Mouse (Mus musculus) v-Abl transformed pro-B cells (cell line): ENCODE data around the gene Apba1.

Source experiments
- in situ Hi-C, 2 experiments: fragments of 400-800 bp; cut with MboI; formaldehyde crosslinking; loops; one replicate each; pipeline ENCODE4 v1.15.1; 2025; ENCODE audit not compliant: unreplicated experiment in 2 of 2

Gene Apba1

DNA sequence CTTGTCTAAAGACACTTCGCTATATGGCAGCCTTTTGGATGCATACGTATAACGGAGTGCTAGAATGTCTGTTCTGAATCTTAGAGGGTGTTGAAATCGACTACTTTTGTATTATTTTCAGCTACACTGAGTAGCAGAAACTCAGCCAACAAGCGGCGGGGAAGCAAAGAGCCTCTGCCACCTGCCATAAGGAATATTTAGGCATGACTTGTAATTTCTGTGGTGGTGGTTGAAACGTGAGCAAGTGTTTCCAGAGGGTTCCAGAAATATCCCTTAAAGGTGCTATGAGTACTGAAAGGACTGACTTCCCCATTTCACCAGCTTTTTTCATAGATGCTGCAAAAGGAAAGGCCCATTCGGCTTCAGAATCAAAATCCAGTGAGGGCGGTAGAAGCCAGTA, 107.4 kb downstream of the Apba1 start:
- in situ Hi-C loops, result loop anchor here in 1 of 2 experiments (25.0 kb wide), 1 partner anchor 1021 kb away; the partner anchor contains the start of gene Gm10053

DNA sequence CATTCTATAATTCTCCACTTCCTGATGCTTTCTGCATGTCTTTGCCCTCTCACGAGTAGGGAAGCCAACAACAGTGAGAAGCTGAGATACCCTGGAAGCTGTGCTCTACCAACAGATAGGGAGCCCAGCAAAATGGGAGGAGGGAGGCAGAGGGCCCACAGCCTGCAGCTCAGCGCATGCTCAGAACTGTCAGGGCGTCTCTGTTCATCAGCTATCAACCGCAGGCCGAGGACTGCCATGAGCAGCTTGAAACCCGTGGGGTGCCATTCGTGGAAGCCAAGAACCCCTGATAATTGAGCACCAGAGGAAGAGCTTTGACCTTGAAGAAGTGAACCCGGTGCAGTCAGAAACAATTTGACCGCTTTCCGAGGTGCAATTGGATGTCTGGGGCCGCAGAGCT, 108.4 kb downstream of the Apba1 start:
- in situ Hi-C loops, result loop anchor here in 1 of 2 experiments (25.0 kb wide), 1 partner anchor 1020 kb away; the partner anchor contains the start of gene Gm10053

DNA sequence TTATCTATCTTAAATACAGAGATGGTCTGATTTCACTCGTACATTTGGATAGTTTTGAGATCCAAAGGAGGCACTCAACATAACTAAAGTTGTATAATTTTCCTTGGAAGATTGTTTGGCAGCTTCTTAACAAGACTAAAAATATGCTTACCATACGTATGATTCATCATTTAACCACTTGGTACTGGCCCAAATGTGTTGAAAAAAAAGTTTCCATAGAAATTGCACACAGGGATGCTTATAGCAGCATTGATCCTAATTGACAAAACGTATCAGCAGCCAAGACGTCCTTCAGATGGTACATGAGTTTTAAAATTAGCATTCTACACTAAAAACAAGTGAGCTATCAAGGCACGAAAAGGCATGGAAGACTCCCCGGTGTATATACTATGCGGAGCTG, 108.9 kb downstream of the Apba1 start:
- in situ Hi-C loops, result loop anchor here in 1 of 2 experiments (25.0 kb wide), 1 partner anchor 1020 kb away; the partner anchor contains the start of gene Gm10053

DNA sequence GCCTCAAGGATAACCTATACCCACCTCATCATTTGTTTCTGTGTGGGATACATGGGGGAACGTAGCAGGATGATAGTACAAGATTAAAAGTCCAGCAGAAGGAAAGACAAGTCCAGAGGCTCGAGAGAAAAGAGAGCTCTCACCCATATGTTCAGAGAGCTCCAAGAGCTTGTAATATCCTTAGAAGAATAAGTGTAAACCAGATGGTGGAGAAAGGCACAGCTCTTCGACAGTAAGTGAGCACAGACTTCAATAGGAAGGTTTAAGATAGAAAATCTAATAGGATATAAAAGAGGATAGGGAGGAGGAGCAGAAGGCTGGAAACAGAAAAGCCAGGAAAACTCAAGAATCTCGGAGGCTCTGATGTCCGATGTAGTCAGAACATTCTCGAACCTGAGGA, 115.8 kb downstream of the Apba1 start:
- in situ Hi-C loops, result loop anchor here in 1 of 2 experiments (25.0 kb wide), 1 partner anchor 1013 kb away; the partner anchor contains the start of gene Gm10053

DNA sequence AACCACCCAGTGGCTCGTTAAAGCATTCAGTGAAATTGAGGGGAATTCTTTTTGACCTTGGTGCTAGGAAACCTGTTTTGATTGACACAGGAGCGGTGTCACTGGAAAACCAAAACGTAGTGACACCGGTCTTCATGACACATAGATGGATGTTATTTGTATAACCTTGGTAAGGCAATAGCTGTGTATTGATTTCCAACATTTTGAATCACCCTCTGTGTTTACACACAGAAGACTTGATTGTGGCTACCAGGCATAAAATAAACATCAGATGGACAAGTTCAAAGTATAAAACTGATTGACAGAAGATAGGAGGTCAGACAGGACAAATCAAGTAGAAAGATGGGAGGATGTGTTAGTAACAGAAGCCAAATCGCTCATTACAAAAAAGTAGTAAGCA, 117.1 kb downstream of the Apba1 start:
- in situ Hi-C loops, result no loop called here

DNA sequence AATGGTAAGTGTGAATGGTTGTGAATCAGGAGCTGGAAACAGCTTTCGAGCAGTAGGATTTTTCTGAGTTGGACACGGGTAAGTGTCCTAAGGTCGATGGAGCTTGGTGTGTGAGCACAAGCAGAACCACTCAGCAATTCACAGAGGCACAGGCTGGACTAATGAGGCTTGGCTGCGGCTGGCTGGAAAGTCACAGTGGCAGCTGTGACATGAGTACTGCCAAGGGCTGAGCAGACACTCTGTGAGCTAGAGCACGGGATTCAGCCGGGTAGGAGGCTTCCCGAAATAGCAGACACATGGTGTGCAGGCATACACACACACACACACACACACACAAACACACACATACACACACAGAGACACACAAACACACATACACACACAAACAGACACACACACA, 121.2 kb downstream of the Apba1 start:
- in situ Hi-C loops, result no loop called here

DNA sequence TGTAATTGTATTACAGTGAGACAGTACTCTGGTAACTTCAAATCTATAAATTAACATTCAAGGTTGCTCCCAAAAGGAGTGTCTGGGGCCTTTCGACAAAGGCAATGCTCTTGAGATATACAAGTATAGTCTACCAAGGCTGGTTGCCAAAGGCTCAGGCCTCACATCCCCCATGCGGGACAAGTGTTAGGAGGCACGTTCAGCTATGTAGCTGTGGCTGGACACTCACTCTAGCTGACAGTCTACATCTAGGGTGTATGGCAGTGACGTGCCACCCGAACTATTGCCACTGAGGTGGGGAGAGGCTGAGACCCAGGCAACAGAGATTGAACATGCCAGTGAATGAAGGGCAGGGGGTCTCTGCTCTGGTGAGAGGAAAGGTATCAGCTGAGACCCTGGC, 127.5 kb downstream of the Apba1 start:
- in situ Hi-C loops, result no loop called here

DNA sequence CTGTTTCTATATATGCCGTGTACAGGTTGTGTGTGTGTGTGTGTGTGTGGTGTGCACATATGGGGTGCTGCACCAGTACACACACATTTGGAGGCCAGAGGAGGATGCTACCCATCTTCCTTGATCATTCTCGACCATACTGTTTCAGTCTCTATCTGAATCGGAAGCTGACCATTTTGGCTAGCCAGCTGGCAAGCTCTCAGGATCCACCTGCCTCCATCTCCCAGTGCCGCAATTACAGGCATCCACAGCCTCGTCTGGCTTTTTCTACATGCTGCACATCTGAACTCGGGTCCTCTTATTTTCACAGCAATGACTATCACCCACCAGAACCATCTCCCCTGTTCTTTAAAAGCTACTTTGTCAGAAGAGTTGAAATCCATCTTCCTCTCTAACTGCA, 132.7 kb downstream of the Apba1 start:
- in situ Hi-C loops, result no loop called here

DNA sequence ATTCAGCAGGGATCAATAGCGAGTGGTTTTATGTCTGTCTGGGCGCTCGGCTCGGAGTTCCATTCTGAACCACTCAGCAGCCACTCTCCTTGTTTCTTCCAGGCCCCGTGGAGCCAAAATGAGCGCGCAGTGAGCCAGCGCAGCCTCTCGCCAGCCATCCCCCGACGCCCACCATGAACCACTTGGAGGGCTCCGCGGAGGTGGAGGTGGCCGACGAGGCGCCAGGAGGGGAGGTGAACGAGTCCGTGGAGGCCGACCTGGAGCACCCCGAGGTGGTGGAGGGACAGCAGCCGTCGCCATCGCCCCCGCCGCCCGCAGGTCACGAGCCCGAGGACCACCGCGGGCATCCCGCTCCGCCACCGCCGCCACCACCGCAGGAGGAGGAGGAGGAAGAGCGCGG, 133.9 kb downstream of the Apba1 start:
- in situ Hi-C loops, result no loop called here

DNA sequence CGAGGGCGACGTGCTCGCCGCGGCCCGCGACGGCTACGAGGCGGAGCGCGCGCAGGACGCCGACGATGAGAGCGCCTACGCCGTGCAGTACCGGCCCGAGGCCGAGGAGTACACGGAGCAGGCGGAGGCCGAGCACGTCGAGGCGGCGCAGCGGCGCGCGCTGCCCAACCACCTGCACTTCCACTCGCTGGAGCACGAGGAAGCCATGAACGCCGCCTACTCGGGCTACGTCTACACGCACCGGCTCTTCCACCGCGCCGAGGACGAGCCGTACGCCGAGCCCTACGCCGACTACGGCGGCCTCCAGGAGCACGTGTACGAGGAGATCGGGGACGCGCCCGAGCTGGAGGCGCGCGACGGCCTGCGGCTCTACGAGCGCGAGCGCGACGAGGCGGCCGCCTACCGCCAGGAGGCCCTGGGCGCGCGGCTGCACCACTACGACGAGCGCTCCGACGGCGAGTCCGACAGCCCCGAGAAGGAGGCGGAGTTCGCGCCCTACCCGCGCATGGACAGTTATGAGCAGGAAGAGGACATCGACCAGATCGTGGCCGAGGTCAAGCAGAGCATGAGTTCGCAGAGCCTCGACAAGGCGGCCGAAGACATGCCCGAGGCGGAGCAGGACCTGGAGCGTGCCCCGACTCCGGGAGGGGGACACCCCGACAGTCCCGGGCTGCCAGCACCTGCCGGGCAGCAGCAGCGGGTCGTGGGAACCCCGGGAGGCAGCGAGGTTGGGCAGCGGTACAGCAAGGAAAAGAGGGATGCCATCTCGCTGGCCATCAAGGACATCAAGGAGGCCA, 134.6 kb downstream of the Apba1 start:
- in situ Hi-C loops, result no loop called here

DNA sequence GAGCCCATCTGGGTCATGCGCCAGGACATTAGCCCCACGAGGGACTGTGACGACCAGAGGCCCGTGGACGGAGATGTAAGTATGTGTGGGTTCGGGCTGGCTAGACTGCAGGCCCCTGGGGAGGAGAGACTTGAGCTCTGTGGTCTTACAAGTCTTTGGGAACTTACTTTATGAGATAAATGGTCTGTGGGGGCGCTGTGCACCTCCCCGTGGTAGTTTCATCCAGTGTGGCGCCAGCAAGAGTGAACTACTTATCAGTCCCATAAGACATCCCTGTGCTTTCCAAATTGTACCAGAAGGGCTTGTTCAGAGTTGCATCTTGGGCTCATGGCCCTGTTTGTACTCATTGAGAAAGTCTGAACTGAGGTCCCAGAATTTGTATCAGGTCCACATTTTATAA, 135.3 kb downstream of the Apba1 start:
- in situ Hi-C loops, result no loop called here

DNA sequence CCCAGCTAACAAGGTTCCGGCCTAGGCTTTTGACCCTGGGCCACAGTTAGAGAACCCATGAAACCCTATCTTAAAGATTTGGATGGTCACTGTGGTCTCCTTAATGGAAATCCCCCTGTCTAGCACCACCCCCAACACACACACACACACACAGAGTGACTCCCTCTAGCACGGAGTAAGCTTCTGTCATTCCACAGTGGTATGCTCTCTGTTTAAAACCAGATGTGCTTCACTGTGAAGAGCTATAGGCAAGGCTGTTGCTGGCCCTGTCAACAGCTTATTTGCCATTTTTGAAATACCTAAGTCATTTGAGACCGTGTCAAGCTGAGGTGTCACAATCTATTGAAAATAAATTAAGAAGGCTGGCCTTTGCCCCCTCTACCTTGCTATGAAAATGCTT, 136.1 kb downstream of the Apba1 start:
- in situ Hi-C loops, result no loop called here

DNA sequence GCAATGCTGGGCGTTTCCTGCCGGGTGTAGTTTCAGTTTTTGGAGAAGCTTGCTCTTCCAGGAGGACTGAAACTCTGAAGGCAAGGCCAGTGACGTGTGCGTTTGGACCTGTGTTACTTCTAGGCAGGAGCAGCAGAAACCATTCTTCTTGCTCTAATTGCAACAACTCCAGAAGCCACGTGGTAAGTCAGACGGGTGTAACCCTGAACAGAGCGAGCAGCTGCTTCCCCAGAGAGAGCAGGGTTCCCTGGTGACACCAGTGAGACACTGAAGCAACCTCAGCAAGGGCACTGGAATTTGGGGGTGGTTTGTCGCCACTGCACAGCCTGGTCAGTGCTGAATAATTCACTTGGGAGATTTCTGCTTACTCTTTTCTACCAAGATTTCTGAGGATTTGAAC, 138.2 kb downstream of the Apba1 start:
- in situ Hi-C loops, result no loop called here

DNA sequence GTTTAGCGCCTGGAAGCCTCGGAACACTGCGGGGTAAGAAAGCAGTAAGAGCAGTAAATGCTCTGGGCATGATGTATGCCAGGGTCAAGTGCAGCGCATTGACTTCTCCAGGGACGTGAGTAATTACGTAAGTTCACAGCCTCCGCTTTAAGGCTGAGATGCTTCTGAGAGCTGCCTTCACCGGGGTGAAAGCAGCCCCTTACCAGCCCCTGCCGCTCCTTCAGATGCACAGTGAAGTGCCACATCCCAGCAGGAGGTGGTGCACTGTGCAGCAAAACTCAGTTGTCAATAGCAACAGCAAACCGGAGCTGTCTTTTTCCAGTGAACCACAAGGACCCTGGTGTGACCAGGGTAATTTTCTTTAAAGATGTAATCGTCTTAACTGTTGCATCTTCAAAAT, 139.8 kb downstream of the Apba1 start:
- in situ Hi-C loops, result no loop called here

DNA sequence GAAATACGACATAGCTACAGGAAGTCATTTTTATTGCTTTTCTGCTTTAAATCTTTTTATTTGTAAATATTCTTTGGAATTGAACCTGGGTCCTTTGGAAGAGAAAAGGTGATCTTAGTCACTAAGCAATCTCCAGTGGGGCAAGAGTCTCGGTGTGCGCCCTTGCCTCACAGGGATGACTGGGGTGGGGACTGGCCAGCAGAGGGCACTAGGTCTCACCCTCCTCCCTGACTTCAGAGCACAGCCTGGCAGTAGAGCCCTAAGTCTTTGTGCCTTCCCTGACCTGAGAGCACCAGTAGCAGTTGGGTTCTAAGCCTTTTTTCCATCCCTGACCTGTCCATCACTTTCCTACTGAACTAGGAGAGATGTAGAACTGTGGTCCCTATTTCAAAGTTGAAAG, 142.5 kb downstream of the Apba1 start:
- in situ Hi-C loops, result no loop called here

DNA sequence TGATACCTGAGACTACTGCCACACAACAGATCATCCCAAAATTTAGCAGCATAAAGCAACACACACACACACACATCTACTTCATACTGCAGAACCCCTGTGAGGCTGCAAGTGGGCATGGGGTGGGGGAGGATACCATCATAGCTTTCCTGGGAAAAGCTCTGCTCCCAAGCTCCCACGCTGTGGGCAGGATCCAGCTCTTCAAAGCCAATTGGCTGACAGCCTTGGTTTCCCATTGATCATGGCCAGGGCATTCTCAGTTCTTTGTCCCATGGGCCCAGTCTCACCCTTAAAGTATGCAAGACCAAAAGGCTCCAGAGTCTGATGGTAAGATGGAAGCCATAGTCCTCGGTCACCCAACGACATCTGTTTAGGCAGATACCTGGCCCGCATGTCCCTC, 143.1 kb downstream of the Apba1 start:
- in situ Hi-C loops, result no loop called here

DNA sequence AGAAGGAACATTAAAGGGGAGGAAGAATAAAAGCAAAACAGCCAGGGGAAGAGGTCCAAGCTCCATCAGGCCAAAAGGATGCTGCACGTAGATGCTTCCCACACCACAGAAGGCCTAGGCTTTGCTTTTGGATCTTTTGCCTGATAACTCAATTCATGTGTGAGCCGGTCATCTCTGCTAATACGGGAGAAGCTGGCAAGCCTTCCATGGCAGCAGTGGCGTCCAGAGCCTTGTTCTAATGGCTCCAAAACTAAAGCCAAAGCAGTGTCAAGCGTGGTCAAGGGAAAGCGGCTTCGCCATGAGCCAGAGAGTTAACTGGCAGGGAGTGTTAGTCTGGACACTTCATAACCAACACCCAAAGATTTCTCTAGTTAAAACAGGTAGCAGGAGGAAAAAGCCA, 144.4 kb downstream of the Apba1 start:
- in situ Hi-C loops, result no loop called here

DNA sequence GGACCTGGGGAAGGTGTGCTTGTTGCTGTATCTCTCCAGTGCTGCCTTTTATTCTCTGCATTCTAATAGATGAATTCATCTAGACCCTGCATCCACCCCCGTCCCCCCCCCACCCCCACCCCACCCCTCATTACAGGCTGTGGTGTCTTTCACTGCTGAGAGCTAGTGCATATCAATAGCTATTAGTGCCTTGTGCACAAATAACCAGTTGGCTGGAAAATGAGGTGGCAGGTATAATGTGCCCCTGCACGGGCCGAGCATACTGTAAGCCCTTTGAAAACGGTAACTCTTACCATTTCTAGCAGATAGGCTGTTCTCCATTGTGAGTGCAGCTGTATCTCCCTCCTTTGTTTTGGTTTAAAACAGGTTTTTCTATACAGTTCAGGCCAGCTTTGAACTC, 146.2 kb downstream of the Apba1 start:
- in situ Hi-C loops, result no loop called here

DNA sequence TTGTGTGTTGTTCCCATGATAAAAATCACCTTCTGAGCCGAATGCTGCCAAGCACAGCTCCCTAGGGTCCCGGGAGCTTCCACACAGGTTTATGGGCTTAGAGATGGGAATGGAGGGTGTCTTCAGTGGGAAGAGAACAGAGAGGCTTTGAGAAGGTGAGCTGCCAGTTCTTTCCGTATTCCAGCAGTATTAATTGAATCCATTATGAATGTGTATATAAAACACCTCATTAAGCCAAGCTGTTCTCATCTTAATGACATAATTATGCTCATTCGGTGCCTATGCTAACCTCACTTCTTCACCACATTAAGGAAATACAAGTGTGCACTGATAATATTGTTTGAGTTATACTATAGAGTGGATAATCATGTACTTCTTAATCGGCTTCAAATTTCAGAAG, 147.1 kb downstream of the Apba1 start:
- in situ Hi-C loops, result no loop called here

DNA sequence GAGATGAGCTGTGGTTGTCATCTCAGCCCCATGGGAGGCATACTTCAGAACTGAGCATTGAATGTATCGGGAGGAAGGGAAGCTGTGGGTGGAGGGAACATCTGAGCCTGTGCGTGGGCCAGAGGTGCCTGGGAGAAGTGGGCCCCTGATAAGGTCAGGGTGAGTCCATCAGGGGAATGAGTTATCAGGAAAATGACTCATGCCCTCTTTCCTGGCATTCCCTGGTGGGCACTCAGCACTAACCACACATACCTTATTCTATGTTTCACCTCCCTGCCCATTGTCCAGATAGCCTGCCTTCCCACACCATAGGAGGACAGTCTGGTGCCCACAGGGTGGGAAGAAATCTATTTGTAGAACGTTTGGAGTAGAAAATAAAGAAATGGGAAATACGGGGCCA, 151.7 kb downstream of the Apba1 start:
- in situ Hi-C loops, result no loop called here

DNA sequence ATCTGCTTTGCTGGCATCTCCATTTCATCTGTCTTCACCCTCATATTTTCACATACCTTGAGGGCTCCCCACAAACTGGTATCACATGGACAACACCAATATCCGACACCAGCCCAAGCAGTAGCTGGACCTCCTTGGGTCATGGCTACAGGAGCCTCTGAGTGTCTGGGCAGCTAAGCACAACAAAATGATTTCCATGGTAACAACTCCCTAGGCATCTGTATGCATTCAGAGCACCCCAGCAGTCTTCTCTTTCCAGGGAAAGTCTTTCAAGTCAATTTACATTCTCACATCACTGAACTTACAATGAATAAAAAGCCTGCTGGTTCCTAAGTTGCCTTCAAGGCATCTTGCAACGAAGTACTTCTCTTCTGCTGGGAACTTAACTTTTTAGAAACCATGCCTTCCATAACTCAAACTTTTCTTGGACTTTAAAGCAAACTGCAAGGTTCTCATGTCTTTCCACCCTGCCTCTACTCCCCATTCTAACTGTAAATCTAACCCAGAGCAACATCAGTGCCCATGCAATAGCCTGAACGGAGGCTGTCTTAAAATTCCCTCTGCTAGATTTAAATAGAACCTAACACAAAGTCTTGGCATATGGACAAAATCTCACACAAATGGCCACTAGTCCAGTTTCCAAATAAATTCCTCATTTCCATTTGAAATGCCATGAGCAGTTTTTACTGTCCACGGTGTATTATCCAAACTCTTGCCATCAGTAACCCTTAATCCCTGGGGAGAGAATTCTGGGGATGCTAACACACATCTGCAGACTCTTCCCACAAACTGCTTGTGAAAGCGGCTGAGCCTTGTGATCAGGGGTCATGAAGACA, 160.9 kb downstream of the Apba1 start:
- in situ Hi-C loops, result no loop called here

DNA sequence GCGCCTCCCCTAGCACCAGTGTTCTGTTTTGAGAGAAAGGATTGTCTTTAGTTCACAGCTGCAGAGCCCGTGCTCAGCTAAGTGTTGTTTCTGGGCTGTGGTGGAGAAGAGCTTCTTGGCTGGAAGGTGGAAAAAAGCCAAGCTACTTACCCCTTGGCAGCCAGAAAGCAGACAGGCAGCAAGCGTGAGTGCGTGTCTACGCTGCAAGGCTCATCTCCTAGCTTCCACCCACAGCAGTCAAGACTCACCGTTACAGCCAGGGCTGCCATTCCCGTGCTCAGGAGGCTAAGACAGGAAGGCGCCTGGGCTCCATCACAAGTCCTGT, 161.5 kb downstream of the Apba1 start:
- in situ Hi-C loops, result no loop called here
